Mouse (Mus musculus) embryonic stem cell, embryonic (primary cell): ENCODE measurements around the gene Ilf2.

Experiments
- CTCF ChIA-PET, 4 experiments: fragments of 300-600 bp in 2 of 4; fragments of 350-600 bp in 2 of 4; sonication (Branson Sonifier 250); formaldehyde crosslinking; loops; one replicate each; lab custom pipeline; 2022; ENCODE audit warnings: inconsistent platforms in 2 of 4; lab: Charles Lee
- POLR2A ChIA-PET, 4 experiments: fragments of 300-600 bp in 2 of 4; fragments of 350-600 bp in 2 of 4; sonication (Branson Sonifier 250); formaldehyde crosslinking; loops; one replicate each; lab custom pipeline; 2022; ENCODE audit warnings: antibody characterized with exemption in 4 of 4, inconsistent platforms in 1 of 4; lab: Charles Lee

The Ilf2 gene

DNA sequence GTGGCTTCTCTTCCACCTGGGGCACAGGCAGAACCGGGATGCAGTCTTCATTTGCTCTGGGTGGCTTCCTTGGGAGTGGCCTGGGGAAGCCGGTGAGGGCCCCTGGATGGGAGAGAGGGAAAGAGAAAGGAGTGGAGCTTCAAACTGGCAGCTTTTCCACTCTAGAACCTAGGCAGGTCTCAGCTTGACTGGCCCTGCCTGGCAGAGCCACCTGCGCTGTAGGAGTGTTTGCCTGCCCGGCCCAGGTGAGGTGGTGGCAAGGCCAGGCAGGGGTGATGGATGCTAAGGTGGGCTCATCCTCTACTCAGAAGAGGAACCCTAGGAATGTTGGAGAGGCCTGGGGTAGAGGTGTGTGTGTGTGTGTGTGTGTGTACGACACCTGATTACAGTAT lies 62.0 kb downstream of the Ilf2 start:
- ChIA-PET CTCF (interaction anchor here in 1 of 4 experiments (1.3 to 2.3 kb wide), 2 partner anchors 12 to 15 kb away, joined by 3 to 18 read pairs; partner anchors contain the start of gene S100a14), POLR2A (interaction anchor here in 3 of 4 experiments (0.6 to 3.1 kb wide), 10 partner anchors 10 to 50 kb away, joined by 3 to 19 read pairs (median 4); partner anchors contain the start of genes Chtop (in 2 of the 3) and S100a14 (in 1 of the 3))
